11 mouse cellular contexts compared by ENCODE assay signal in genomic region chr4:21407850-21408249, GRCm38 (mm10).
DNase-seq lines count a peak whose midpoint lies in the region; ATAC-seq lines count a peak whose summit lies in the region.
"Had no signal": no experiment of that assay in that cellular context is flagged by ENCODE, and none has a peak within 500 bp of the region (broad histone marks: within the 10 kb centered on the region; RNA-seq: fewer than 3 reads in every experiment).

No protein-coding gene starts in this region.

- H3K4me1 ChIP-seq in embryonic facial prominence, embryonic 14.5 days (ENCODE audit: control insufficient read depth, insufficient read depth, low read length) = no peaks in the 10 kb centered on the region

- no peak overlapping the region for H3K4me3 ChIP-seq in embryonic facial prominence, embryonic 14.5 days (ENCODE audit: low read depth, low read length)
- H3K4me3 ChIP-seq: myocyte had no signal

- H3K9me3 ChIP-seq in embryonic facial prominence, embryonic 14.5 days (ENCODE audit: control insufficient read depth, low read length) = no peaks in the 10 kb centered on the region

- no peak overlapping the region for H3K4me2 ChIP-seq in embryonic facial prominence, embryonic 14.5 days (ENCODE audit: low read depth, low read length)

- no peak overlapping the region for H3K9ac ChIP-seq in embryonic facial prominence, embryonic 14.5 days (ENCODE audit: low read depth, low read length)

- DNase-seq in kidney, adult 9 months = peak; percentile 7
- no peak for DNase-seq in kidney, adult 8-10 months
- DNase-seq in 416B (ENCODE audit: low read depth) (peak; percentile 54), ES-CJ7 (ENCODE audit: low read depth, low spot score) (peak; percentile 70)
- peak; percentile 33 for DNase-seq in embryonic facial prominence, embryonic 14.5 days (ENCODE audit: low spot score)
- no peak for DNase-seq in urinary bladder, postnatal 14 days (ENCODE audit: low spot score)
- DNase-seq in adrenal gland, adult 8-10 months = no peak
- DNase-seq: cerebellum, adult 18-20 months; heart, adult 11 months had no signal

- ATAC-seq in embryonic facial prominence, embryonic 14.5 days (ENCODE audit: low read depth) = no peak
- ATAC-seq in cerebellum, adult (ENCODE audit: insufficient number of reproducible peaks, low FRiP score, low TSS enrichment) = no peak

- no peak overlapping the region for H3K27ac ChIP-seq in embryonic facial prominence, embryonic 14.5 days (replicated peaks; ENCODE audit: low read depth, low read length)

- no peaks in the 10 kb centered on the region for H3K36me3 ChIP-seq in embryonic facial prominence, embryonic 14.5 days (ENCODE audit: control insufficient read depth, insufficient read depth, low read length)

- no peaks in the 10 kb centered on the region for H3K27me3 ChIP-seq in embryonic facial prominence, embryonic 14.5 days (replicated peaks; ENCODE audit: control insufficient read depth, insufficient read depth, low read length)

Comparison
In these comparisons a context has a peak if more than half of its experiments do, and no peak if none do; other contexts are left out.
1. DNase-seq: peak in kidney, adult 9 months (single experiment), 416B (single experiment), ES-CJ7 (single experiment) and embryonic facial prominence, embryonic 14.5 days (single experiment); none in kidney, adult 8-10 months (0 of 2), urinary bladder, postnatal 14 days (single experiment) and adrenal gland, adult 8-10 months (single experiment).